Mouse (Mus musculus) ES-CJ7 (cell line): ENCODE measurements around the gene Bhlhe40.

Experiments used
- DNase-seq: peaks from one replicate; pipeline ENCODE4 v3.0.0; 2011; ENCODE audit warnings: low read depth, low spot score

Gene Bhlhe40

GRCm38 (mm10) chr6:108688344-108688743 is 27.9 kb downstream of the Bhlhe40 start:
- peak; percentile 59 for DNase-seq

GRCm38 (mm10) chr6:108692986-108693385 is 32.6 kb downstream of the Bhlhe40 start:
- no peak for DNase-seq

GRCm38 (mm10) chr6:108694965-108695724 is 34.7 kb downstream of the Bhlhe40 start:
- no peak for DNase-seq

GRCm38 (mm10) chr6:108695844-108696821 is 35.7 kb downstream of the Bhlhe40 start:
- DNase-seq, result no peak

GRCm38 (mm10) chr6:108696822-108697202 is 36.4 kb downstream of the Bhlhe40 start:
- DNase-seq, result no peak

- no peak for DNase-seq
These were observed 36.9 kb downstream of the Bhlhe40 start for GRCm38 (mm10) chr6:108697345-108697744.

- DNase-seq, result no peak
These were observed 38.0 kb downstream of the Bhlhe40 start for GRCm38 (mm10) chr6:108698343-108698870.

- DNase-seq, result no peak
These were observed 39.2 kb downstream of the Bhlhe40 start for GRCm38 (mm10) chr6:108699679-108700078.

GRCm38 (mm10) chr6:108700638-108701343 is 40.4 kb downstream of the Bhlhe40 start:
- no peak for DNase-seq

GRCm38 (mm10) chr6:108702648-108703047 is 42.2 kb downstream of the Bhlhe40 start:
- peak; percentile 84 for DNase-seq

- no peak for DNase-seq
These were observed 42.7 kb downstream of the Bhlhe40 start for GRCm38 (mm10) chr6:108703085-108703484.

GRCm38 (mm10) chr6:108704316-108705080 is 44.1 kb downstream of the Bhlhe40 start:
- no peak for DNase-seq

GRCm38 (mm10) chr6:108705957-108706356 is 45.5 kb downstream of the Bhlhe40 start:
- DNase-seq, result peak; percentile 59

- no peak for DNase-seq
These were observed 46.7 kb downstream of the Bhlhe40 start for GRCm38 (mm10) chr6:108706994-108707645.

- DNase-seq, result no peak
These were observed 48.7 kb downstream of the Bhlhe40 start for GRCm38 (mm10) chr6:108709131-108709470.

GRCm38 (mm10) chr6:108709471-108710231 is 49.2 kb downstream of the Bhlhe40 start:
- peak; percentile 96 for DNase-seq

- peak; percentile 50 for DNase-seq
These were observed 50.2 kb downstream of the Bhlhe40 start for GRCm38 (mm10) chr6:108710667-108711066.

GRCm38 (mm10) chr6:108711192-108711964 is 50.9 kb downstream of the Bhlhe40 start:
- no peak for DNase-seq

- DNase-seq, result no peak
These were observed 51.7 kb downstream of the Bhlhe40 start for GRCm38 (mm10) chr6:108712148-108712547.
